Mouse (Mus musculus): ENCODE data around the gene Akt2.

- TF ChIP-seq HCFC1 (IDR thresholded peaks at IDR 0.05; ENCODE audit: low read depth, low read length) (no peak), MYC (IDR thresholded peaks at IDR 0.05; ENCODE audit: low read depth, low read length) (no peak), ZC3H11A (IDR thresholded peaks at IDR 0.05; ENCODE audit: low read depth, low read length) (no peak), ZKSCAN1 (IDR thresholded peaks at IDR 0.05; ENCODE audit: low read depth, low read length) (no peak), POLR2A (IDR thresholded peaks at IDR 0.05; ENCODE audit: control insufficient read depth in 1 of 2, insufficient read depth in 1 of 2, low read depth in 1 of 2, low read length in 2 of 2, poor library complexity in 1 of 2) (no peak), JUND (IDR thresholded peaks at IDR 0.05; ENCODE audit: low read depth, low read length) (no peak), GABPA (IDR thresholded peaks at IDR 0.05; ENCODE audit: low read depth, low read length) (no peak), EP300 (IDR thresholded peaks at IDR 0.05; ENCODE audit: low read depth in 1 of 2, low read length in 2 of 2) (no peak)
Observed at GRCm38 (mm10) chr7:27613751-27614499, 22.6 kb downstream of the Akt2 start.
